Mouse (Mus musculus) pancreas, adult 10 weeks (tissue): ENCODE data around the gene Olfr1034. TPM values are rescaled to one million over a fixed set of nuclear protein-coding genes. Genes with fewer than 3 reads are reported as not detected.

Source experiments
- polyA plus RNA-seq: library from polyadenylated mRNA; stranded (reverse); fragments of 350-450 nt; fragmentation: Illumina TruSeq; extraction: RNeasy Lipid Tissue Mini Kit (QIAGEN cat#74804); gene quantifications from one replicate; pipeline ENCODE4 v1.2.3, GENCODE M21; 2015; ENCODE audit warnings: low read depth, low replicate concordance; ENCODE audit not compliant: insufficient read depth

Gene Olfr1034
- 0.17 TPM for polyA plus RNA-seq

DNA sequence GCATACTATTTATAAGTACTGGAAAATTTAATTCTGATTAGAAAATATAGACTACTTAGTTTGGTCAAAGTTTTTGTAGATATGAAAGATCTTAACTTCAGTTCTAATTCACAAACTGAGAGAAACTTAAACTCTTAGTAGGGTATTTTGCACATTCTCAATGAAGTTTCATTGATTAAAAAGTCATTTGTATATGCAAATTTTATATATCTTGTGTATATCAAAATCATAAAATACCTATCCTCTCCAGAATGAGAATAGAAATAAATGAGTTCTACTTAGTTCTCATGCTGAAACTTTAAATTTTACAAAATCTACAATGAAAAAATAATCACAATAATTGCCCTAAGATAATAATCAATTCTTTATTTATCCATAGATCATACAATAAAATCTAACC is at the start of gene Olfr1034:
TSS of gene Olfr1034 (plus strand) at position 301 of the 400 bp plus-strand sequence.

GRCm38 (mm10) chr2:86005240-86005639 is 40.4 kb upstream of the Olfr1034 start, which contains the start of gene Olfr1032:
Olfr1032 (plus strand) TSS chr2:86005540.

DNA sequence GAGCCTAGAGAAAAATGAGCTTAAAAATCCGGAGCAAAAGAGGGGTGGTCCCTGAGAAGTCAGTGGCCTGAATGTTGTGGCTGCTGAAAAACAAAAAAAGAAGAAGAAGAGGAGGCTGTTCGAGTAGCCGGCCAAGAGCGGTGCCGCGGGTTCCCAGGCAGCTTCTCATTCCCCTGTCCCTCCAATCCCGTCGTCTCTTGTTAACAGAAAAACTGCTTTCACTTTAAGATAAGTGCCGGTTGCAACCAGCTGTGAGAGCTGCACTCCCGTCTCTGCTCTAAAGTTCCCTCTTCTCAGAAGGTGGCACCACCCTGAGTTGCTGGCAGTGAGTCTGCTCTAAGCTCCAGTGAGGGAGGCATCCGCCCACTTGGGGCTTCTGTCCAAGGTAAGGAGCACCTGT is 25.3 kb upstream of the Olfr1034 start, which contains the start of gene Olfr1033:
TSS of gene Olfr1033 (plus strand) at position 228 of the 400 bp plus-strand sequence.

DNA sequence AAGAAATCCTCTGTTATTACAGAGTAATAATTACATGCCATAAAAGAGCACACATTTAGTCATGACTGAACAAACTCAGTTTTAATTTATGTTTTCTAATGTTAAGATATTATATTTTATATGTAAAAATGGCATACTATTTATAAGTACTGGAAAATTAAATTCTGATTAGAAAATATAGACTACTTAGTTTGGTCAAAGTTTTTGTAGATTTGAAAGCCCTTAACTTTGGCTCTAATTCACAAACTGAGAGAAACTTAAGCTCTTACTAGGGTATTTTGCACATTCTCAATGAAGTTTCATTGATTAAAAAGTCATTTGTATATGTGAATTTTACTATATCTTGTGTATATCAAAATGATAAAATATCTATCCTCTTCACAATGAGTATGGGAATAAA is 28.0 kb downstream of the Olfr1034 start, which contains the start of gene Olfr1036:
TSS of gene Olfr1036 (plus strand) at position 301 of the 400 bp plus-strand sequence.

DNA sequence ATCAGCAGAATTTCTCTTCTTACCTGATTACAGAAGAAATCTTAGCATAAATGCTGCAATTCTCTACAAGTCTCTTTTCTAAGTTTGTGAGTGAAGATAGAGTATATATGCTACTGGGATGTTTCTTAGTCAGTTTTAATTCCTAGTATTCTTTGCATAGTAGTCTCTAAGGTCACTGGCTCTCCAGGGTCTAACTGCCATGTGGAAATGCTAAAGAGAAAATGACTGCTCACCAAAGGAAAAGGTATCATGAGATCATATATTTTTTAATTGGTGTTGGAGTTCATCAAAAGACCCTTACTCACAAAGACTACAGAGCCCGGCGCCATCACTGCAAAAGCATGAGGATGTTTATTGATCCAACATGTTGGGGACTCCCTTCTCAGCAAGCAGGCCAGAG is 41.6 kb downstream of the Olfr1034 start, which contains the start of gene Olfr1037:
TSS of gene Olfr1037 (minus strand) at position 101 of the 400 bp plus-strand sequence.

Other genes with a start within 250 kb of the Olfr1034 start
- gene Olfr1016, start 243.3 kb upstream of the Olfr1034 start, polyA plus RNA-seq: not detected
- not detected for gene Olfr1018, start 227.4 kb upstream of the Olfr1034 start, polyA plus RNA-seq
- gene Olfr1019, start 200.4 kb upstream of the Olfr1034 start, polyA plus RNA-seq: not detected
- gene Olfr1020, start 198.8 kb upstream of the Olfr1034 start, polyA plus RNA-seq: not detected
- not detected for gene Olfr1022, start 177.3 kb upstream of the Olfr1034 start, polyA plus RNA-seq
- not detected for gene Olfr1023, start 160.2 kb upstream of the Olfr1034 start, polyA plus RNA-seq
- not detected for gene Olfr1024, start 140.8 kb upstream of the Olfr1034 start, polyA plus RNA-seq
- gene Olfr1025-ps1, start 130.7 kb upstream of the Olfr1034 start, polyA plus RNA-seq: not detected
- gene Olfr1026, start 124.3 kb upstream of the Olfr1034 start, polyA plus RNA-seq: not detected
- not detected for gene Olfr1028, start 95.4 kb upstream of the Olfr1034 start, polyA plus RNA-seq
- gene Olfr1029, start 72.0 kb upstream of the Olfr1034 start, polyA plus RNA-seq: not detected
- not detected for gene Olfr1030, start 66.6 kb upstream of the Olfr1034 start, polyA plus RNA-seq
- not detected for gene Olfr1031, start 55.6 kb upstream of the Olfr1034 start, polyA plus RNA-seq
- gene Olfr1032, start 40.3 kb upstream of the Olfr1034 start, polyA plus RNA-seq: not detected
- gene Olfr1033, start 25.2 kb upstream of the Olfr1034 start, polyA plus RNA-seq: 0.72 TPM
- gene Olfr1036, start 28.1 kb downstream of the Olfr1034 start, polyA plus RNA-seq: not detected
- not detected for gene Olfr1037, start 41.5 kb downstream of the Olfr1034 start, polyA plus RNA-seq
- gene Olfr1039, start 90.1 kb downstream of the Olfr1034 start, polyA plus RNA-seq: not detected
- not detected for gene Olfr1040, start 100.9 kb downstream of the Olfr1034 start, polyA plus RNA-seq
- not detected for gene Olfr1042, start 116.0 kb downstream of the Olfr1034 start, polyA plus RNA-seq
- not detected for gene Olfr1043, start 121.7 kb downstream of the Olfr1034 start, polyA plus RNA-seq
- gene Olfr1044, start 132.0 kb downstream of the Olfr1034 start, polyA plus RNA-seq: not detected
- gene Olfr52, start 139.8 kb downstream of the Olfr1034 start, polyA plus RNA-seq: not detected
- gene Olfr1045, start 157.1 kb downstream of the Olfr1034 start, polyA plus RNA-seq: not detected
- gene Olfr1046, start 173.5 kb downstream of the Olfr1034 start, polyA plus RNA-seq: not detected
- not detected for gene Olfr1047, start 185.5 kb downstream of the Olfr1034 start, polyA plus RNA-seq
- gene Olfr1048, start 194.4 kb downstream of the Olfr1034 start, polyA plus RNA-seq: not detected
- gene Olfr1049, start 212.5 kb downstream of the Olfr1034 start, polyA plus RNA-seq: not detected
- not detected for gene Olfr1051, start 233.2 kb downstream of the Olfr1034 start, polyA plus RNA-seq
- not detected for gene Olfr1052, start 246.6 kb downstream of the Olfr1034 start, polyA plus RNA-seq